Mouse (Mus musculus): ENCODE results near the gene Dixdc1. TPM values are rescaled to one million over a fixed set of nuclear protein-coding genes. Genes with fewer than 3 reads are reported as not detected.

The Dixdc1 gene
- not detected for polyA plus RNA-seq (2017; shearing (Covaris generic))

DNA sequence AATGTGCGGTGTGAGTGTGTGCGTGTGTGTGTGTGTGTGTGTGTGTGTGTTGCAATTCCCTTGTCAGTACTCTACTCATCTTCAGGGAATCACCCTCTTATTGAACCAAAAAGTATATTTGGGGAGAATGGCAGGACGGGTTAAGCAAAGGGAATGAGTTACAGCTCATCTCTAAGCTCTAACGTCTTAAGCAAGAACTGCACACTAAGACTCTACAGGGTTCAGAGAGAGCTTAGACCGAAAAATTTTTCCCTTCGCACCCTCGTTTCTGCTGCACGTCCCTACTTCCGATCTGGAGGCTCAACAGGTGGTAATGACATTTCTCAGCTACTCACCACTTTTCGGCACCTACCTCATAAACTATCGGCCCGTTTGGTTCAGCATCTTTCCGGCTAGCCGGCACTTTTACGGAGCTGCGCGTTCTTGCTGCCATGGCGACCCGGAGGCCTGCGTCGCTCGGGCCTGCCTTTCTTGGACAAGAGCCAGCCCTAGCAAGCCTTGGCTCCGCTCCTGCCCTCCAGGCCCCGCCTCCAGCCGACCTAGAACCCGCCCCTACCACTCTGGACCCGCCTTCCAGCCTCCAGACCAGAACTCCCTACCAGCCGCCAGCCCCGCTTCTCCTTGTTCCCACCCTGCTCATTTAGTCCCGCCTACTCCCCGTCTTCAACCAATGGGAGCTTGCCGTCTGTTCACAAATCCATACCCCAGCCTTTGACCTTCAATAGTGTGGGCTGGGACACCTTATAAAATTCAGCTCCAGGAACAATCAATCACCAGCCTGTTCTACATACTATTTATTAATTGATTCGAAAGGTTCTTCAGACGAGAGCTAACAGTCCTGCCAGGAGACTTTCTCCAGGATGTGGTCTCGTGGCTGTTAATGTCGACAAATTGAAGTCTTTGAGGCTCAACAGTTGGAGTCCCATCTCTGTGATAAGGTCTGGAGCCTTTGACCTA is at the start of gene Dixdc1:
Gene Dixdc1, minus strand, starts transcription at position 604 of the 957 bp plus-strand sequence.

DNA sequence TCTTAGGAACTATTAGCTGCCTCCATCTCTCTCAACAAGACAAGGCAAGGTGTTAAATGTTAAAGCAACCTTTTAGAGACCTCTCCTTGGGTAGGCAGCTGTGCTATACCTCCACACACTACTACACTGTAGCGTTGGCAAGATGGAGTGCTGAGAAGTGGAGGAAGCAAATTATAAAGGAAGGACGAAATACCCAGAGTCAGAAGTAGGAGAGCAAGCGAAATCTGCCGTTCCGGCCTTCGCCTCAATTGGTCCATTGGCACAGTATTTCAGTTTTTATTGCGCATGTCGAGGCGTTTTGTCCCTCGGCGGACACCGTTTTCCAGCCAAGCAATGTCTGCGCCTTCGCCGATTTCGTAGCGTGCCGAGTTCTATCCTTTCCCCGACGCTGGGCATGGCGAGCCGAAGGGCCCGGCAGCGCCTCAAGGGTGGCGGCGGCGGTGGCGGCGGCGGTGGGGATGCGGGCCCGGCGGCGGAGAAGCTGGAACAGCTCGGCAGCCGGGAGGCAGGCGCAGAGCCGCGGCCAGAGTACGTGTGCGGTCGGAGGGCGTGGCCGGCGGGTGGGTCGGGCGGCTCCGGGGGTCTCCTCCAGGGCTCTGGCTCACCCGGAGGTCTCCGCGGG is 35.8 kb upstream of the Dixdc1 start, which contains the start of the genes Alg9 and 1110032A03Rik:
Gene Alg9, plus strand, starts transcription at position 29 of the 622 bp plus-strand sequence.
Gene 1110032A03Rik, minus strand, starts transcription at position 530 of the 622 bp plus-strand sequence.

DNA sequence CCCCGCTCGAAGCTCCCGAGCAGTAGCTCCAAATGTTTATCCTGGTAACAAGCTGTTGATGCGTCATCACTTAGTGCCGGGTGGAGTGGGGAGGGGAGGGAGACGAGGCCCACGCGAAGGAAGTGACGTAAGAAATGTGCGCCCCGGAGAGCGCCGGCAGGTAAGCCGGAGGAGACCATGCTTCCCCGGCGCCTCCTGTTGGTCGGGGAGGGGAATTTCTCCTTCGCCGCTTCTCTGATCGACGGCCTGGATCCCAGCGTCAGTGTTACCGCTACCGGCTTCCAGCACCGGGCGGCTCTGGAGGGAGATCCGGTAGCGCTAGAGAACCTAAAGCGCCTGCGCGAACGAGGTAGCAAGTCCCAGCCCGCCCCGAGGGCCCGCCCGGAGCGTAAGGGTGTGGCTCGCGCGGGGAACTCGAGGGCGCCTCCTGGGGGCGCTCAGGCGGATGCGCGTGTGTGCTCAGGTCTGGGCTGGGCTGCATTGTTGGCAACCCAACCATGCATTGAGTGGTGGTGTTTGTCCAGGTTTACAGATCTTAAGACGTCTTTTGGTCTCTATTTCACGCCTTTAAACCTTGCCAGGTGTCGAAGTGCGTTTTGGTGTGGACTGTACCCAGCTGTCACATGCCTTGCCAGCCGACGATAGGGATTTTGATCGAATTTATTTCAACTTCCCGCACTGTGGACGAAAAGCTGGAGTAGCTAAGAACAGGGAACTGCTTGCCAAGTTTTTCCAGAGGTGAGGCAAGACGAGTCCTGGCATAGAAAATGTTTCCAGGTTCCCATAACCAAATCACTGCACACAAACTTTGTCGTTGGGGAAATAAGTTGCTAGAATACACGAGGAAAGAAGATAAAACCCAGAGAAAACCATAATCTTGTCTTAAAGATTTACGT is 29.0 kb upstream of the Dixdc1 start, which contains the start of gene Fdxacb1:
Gene Fdxacb1, plus strand, starts transcription at position 130 of the 896 bp plus-strand sequence.

DNA sequence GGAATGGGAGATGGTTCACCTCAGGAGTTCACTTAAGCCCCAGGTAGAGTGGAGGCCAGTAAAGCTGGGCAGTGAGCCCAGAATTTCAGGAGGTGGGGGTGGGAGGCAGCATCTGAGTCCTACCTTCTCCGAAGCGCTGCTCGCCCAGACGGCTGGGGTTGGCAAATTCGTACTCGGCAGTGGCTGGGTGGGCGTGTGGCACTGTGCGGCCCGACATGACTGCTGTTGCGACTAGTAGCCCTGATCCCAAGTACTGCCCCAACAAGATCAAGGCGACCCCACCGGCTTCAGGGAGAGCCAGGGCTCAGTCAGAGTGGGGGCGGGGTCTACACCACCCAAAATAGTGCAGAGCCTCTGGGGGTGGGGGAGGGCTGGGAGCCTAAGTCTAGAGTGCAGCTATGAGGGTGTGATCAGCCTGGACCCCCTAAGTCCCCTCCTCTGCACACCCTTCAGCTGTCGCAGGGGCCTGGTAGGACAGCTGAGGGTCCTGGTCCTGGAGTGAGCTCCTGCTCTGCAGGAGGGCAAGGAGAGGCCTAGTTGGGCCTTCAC is 12.8 kb upstream of the Dixdc1 start, which contains the start of gene Hspb2:
Gene Hspb2, minus strand, starts transcription at position 301 of the 549 bp plus-strand sequence.

DNA sequence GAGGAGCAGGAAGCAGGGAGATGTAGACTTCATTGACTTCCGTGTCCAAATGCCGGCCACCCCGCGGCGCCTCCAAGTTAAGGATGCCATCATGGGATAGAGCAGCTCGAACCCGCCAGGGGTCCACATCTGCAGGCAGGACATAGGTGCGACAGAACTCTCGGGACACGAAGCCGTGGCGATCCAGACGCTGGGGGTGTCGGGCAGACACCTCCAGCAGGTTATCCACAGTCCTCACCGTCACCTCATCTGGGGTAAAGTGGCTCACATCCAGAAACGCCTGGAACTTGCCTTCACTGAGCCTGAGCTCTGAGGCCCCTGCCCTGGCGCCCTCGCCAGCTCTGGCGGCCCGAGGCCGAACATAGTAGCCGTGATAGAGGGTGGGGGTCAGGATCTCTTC is 12.0 kb upstream of the Dixdc1 start, which contains the start of gene Cryab:
Gene Cryab, plus strand, starts transcription at position 3 of the 400 bp plus-strand sequence.

DNA sequence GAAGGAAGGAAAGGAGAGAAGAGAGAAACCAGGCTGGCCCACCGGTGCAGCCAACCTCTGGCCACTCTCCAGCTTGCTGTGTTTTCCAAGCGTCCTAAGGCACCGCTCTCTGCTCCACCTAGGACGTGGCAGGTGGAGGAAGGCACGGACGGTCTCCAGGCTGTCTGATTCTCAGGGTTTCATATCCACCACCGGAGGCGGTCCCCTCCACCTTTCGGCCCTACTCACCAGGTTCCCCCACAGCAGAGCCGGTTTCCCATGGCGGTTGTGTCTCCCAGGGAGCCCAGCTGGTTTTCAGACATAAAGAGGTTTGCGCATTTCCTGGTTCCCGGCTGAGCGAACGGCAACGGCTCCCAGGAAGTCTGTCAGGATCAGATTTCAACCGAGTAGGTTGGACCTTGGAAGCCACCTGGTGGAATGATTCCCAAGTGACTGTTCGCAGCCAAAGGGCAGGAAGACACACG is 6.9 kb upstream of the Dixdc1 start, which contains the start of gene 2310030G06Rik:
Gene 2310030G06Rik, minus strand, starts transcription at position 323 of the 464 bp plus-strand sequence.

DNA sequence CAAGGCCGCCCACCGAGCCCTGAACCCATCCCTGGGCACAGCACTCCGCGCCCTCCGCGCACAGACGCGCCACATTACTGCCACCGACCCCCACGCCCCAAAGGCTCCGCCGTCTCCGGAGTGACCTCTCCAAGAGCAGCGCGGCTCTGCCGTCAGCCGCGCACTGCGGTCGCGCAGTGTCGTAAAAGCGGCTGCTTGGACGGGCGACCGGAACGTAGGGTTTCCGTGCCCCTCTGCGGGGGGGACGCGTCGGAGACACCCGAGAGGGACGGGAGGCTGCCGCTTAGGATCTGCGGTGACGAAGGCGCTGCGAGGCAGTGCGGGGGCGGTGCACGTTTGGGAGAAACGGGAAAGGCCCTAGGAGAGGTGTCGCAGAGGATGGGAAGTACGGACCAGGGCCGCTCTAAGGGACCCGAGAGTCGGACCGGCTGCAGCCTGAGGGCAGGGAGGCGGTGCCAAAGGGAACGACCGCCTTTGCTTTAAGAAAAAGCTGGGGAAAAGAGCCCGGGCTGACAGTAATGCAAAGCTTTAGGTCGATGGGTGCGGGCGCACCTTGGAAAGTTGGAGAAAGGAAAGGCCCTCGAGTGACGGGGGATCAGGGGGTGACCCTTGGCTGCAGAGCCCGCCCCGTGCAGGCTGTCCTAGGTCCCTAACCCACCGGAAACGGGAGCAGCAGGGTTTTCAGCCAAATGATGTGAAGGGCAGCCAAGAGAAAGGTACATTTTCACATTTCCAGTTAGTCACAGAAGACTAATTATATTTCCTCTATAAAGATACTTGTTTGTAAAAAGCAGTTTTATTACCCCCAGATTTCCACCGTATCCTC is 79.7 kb downstream of the Dixdc1 start, which contains the start of gene Dlat:
Gene Dlat, minus strand, starts transcription at position 389 of the 826 bp plus-strand sequence.

DNA sequence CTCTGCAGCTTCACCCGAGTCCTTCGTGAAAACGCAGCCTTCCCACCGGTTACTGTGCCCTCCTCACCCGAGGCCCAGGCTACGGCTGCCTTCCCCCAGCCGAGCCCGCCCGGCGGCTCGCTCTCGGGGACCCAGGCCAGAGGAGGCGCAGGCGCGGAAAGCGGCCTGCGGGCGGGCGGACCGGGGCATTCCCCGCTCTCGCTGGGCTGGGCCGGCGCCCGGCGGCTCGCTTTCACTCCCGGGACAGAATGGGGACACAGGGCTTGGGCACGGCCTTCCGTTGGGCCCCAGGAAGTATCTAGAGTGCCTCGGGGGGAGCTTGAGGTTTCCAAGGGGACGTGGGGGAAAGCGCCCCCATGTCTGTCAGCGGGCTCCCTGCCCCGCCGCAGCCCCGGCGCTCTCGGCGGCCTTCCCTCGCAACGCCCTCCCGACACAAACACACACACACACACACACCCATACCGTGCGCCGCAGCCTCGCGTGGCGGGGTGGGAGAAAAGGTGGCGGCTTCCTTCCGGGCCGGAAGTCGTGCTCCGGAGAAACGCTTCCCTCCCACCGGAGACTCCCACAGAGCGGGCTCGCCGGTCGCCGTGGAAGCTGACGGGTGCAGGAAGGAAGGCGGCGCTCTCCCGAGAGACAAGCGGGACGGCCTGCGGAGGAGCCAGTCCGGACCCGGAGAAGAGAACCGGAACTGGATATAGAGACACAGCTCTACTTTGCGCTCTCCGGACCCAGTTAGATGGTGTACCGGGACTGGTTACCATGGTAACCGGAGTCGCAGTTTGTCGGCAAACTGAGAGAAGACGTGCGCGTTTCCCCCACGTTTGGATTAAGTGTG is 122.3 kb downstream of the Dixdc1 start, which contains the start of the genes Pih1d2 and Nkapd1:
Gene Pih1d2, plus strand, starts transcription at position 556 of the 838 bp plus-strand sequence.
Gene Nkapd1, minus strand, starts transcription at position 699 of the 838 bp plus-strand sequence.

Other genes starting within 250 kb of the Dixdc1 start
- gene Plet1, start 245.0 kb downstream of the Dixdc1 start, polyA plus RNA-seq (2017; shearing (Covaris generic)): 0.50 TPM
- 67.3 TPM for gene Pts, start 210.8 kb downstream of the Dixdc1 start, polyA plus RNA-seq (2017; shearing (Covaris generic))
- not detected for gene Il18, start 184.7 kb downstream of the Dixdc1 start, polyA plus RNA-seq (2017; shearing (Covaris generic))
- gene Bco2, start 184.3 kb downstream of the Dixdc1 start, polyA plus RNA-seq (2017; shearing (Covaris generic)): not detected
- not detected for gene Tex12, start 178.2 kb downstream of the Dixdc1 start, polyA plus RNA-seq (2017; shearing (Covaris generic))
- 121 TPM for gene Sdhd, start 135.7 kb downstream of the Dixdc1 start, polyA plus RNA-seq (2017; shearing (Covaris generic))
- gene Timm8b, start 135.6 kb downstream of the Dixdc1 start, polyA plus RNA-seq (2017; shearing (Covaris generic)): 60.8 TPM
- 0.45 TPM for gene Pih1d2, start 122.2 kb downstream of the Dixdc1 start, polyA plus RNA-seq (2017; shearing (Covaris generic))
- gene Nkapd1, start 122.1 kb downstream of the Dixdc1 start, polyA plus RNA-seq (2017; shearing (Covaris generic)): 24.3 TPM
- gene Dlat, start 79.7 kb downstream of the Dixdc1 start, polyA plus RNA-seq (2017; shearing (Covaris generic)): 37.1 TPM
- not detected for gene 2310030G06Rik, start 7.0 kb upstream of the Dixdc1 start, polyA plus RNA-seq (2017; shearing (Covaris generic))
- not detected for gene Cryab, start 11.8 kb upstream of the Dixdc1 start, polyA plus RNA-seq (2017; shearing (Covaris generic))
- gene Hspb2, start 12.8 kb upstream of the Dixdc1 start, polyA plus RNA-seq (2017; shearing (Covaris generic)): not detected
- gene Fdxacb1, start 28.7 kb upstream of the Dixdc1 start, polyA plus RNA-seq (2017; shearing (Covaris generic)): 7.6 TPM
- 22.7 TPM for gene Alg9, start 35.5 kb upstream of the Dixdc1 start, polyA plus RNA-seq (2017; shearing (Covaris generic))
- gene 1110032A03Rik, start 36.0 kb upstream of the Dixdc1 start, polyA plus RNA-seq (2017; shearing (Covaris generic)): 8.6 TPM
- gene Ppp2r1b, start 105.8 kb upstream of the Dixdc1 start, polyA plus RNA-seq (2017; shearing (Covaris generic)): 98.5 TPM